Mouse (Mus musculus) stomach, postnatal 0 days (tissue): ENCODE data around the gene Arhgef25. TPM values are rescaled to one million over a fixed set of nuclear protein-coding genes. Genes with fewer than 3 reads are reported as not detected.

Experiments
- ATAC-seq: fragments of 200-750 bp; cut with Nextera tagmentation; 2 replicates; pipeline ENCODE4 v1.8.0; 2017; ENCODE audit not compliant: low FRiP score, low TSS enrichment
- DNase-seq: peaks from one replicate; pipeline ENCODE4 v3.0.0-alpha.2; 2016; ENCODE audit warnings: low spot score
- H3K27ac ChIP-seq: fragments of 300-500 bp; sonication (generic); replicated peaks from 2 replicates; pipeline ENCODE4 v1.5.1; 2014; ENCODE audit warnings: mild to moderate bottlenecking, control low read depth
- H3K27me3 ChIP-seq: fragments of 300-500 bp; sonication (generic); 2 replicates; pipeline ENCODE4 v1.6.1; 2014; ENCODE audit warnings: low read length; ENCODE audit not compliant: control insufficient read depth, insufficient read depth
- H3K36me3 ChIP-seq: fragments of 300-500 bp; sonication (generic); 2 replicates; pipeline ENCODE4 v1.6.1; 2014; ENCODE audit warnings: low read length, mixed read lengths; ENCODE audit not compliant: control insufficient read depth, insufficient read depth
- H3K4me1 ChIP-seq: fragments of 300-500 bp; sonication (generic); replicated peaks from 2 replicates; pipeline ENCODE4 v1.6.1; 2014; ENCODE audit warnings: antibody characterized with exemption; ENCODE audit not compliant: control insufficient read depth, insufficient read depth
- H3K4me2 ChIP-seq: fragments of 300-500 bp; sonication (generic); replicated peaks from 2 replicates; pipeline ENCODE4 v1.6.1; 2014; ENCODE audit warnings: low read depth, mild to moderate bottlenecking, control low read depth, moderate library complexity
- H3K4me3 ChIP-seq: fragments of 300-500 bp; sonication (generic); 2 replicates; pipeline ENCODE4 v1.5.1; 2014; ENCODE audit warnings: low read depth, low read length, control low read depth
- H3K9ac ChIP-seq: fragments of 300-500 bp; sonication (generic); 2 replicates; pipeline ENCODE4 v1.6.1; 2014; ENCODE audit warnings: mild to moderate bottlenecking, low read length, control low read depth, mixed read lengths
- H3K9me3 ChIP-seq: fragments of 300-500 bp; sonication (generic); 2 replicates; pipeline ENCODE4 v1.6.1; 2016; ENCODE audit warnings: low read length; ENCODE audit not compliant: control insufficient read depth
- CTCF ChIP-seq: IDR thresholded peaks from 2 replicates; pipeline ENCODE4 v1.5.1; 2016; ENCODE audit warnings: antibody characterized with exemption, low read depth, mild to moderate bottlenecking, moderate library complexity
- EP300 ChIP-seq: optimal IDR thresholded peaks from 2 replicates; pipeline ENCODE3; 2016; ENCODE audit warnings: antibody characterized with exemption
- WGBS: fragments of 180-500 bp; shearing (Covaris S2); extraction: QIAGEN DNeasy Blood & Tissue Kit; methylation state at CpG from one replicate; pipeline ENCODE4 v1.1.7; 2014; 5-methylcytosine and 5-hydroxymethylcytosine counted together
- polyA plus RNA-seq: library from polyadenylated mRNA; unstranded; fragments of >200 nt; fragmentation: Nextera tagmentation; extraction: Ambion mirVana; gene quantifications from 2 replicates; pipeline ENCODE4 v1.2.1, GENCODE M21; 2015

Arhgef25 gene
- polyA plus RNA-seq, 1 experiment from 2014 or later = 25.3 TPM

GRCm38 (mm10) chr10:127177235-127177634 lies 12.6 kb downstream of the Arhgef25 start:
- Histone ChIP-seq H3K4me2 (no peak overlapping the region), H3K27ac (no peak overlapping the region), H3K4me3 (0 out of 2 replicates have a peak overlapping the region, but pooled peaks have one; percentile 29), H3K36me3 (no peaks in the 10 kb centered on the region), H3K27me3 (no peaks in the 10 kb centered on the region; the same call in 1 of the 2 replicates), H3K9ac (no peak overlapping the region), H3K9me3 (no peaks in the 10 kb centered on the region), H3K4me1 (peaks cover 4% of the 10 kb centered on the region; the same call in 1 of the 2 replicates)
- WGBS = 27% methylated on average over 9 of the region's 9 CpGs
- 0 out of 2 replicates have a peak, but pooled peaks have one; percentile 1 for ATAC-seq
- no peak for DNase-seq
- TF ChIP-seq CTCF (no peak), EP300 (no peak)

- H3K9me3 ChIP-seq = no peaks in the 10 kb centered on the region
- ATAC-seq (no peak), DNase-seq (no peak)
- no peak overlapping the region for H3K9ac ChIP-seq
- no peak overlapping the region for H3K27ac ChIP-seq
- H3K27me3 ChIP-seq = no peaks in the 10 kb centered on the region; the same call in 1 of the 2 replicates
- H3K36me3 ChIP-seq = no peaks in the 10 kb centered on the region
- H3K4me3 ChIP-seq = no peak overlapping the region
- H3K4me1 ChIP-seq = peaks cover 4% of the 10 kb centered on the region; the same call in 1 of the 2 replicates
- TF ChIP-seq EP300 (no peak), CTCF (no peak)
- 11% methylated on average over 7 of the region's 7 CpGs for WGBS
- H3K4me2 ChIP-seq = no peak overlapping the region
Observed at GRCm38 (mm10) chr10:127176756-127177155, 13.1 kb downstream of the Arhgef25 start.

- Histone ChIP-seq H3K9me3 (no peaks in the 10 kb centered on the region), H3K4me1 (peaks cover 4% of the 10 kb centered on the region; the same call in 1 of the 2 replicates), H3K27me3 (no peaks in the 10 kb centered on the region; the same call in 1 of the 2 replicates), H3K27ac (no peak overlapping the region), H3K4me3 (no peak overlapping the region), H3K9ac (no peak overlapping the region), H3K36me3 (no peaks in the 10 kb centered on the region), H3K4me2 (no peak overlapping the region)
- WGBS = 42% methylated on average over 3 of the region's 3 CpGs
- no peak for ATAC-seq
- DNase-seq = no peak
- TF ChIP-seq CTCF (peak; percentile 30), EP300 (no peak)
Observed at GRCm38 (mm10) chr10:127176228-127176627, 13.7 kb downstream of the Arhgef25 start.

- Histone ChIP-seq H3K27me3 (no peaks in the 10 kb centered on the region; the same call in 1 of the 2 replicates), H3K27ac (no peak overlapping the region), H3K9ac (no peak overlapping the region), H3K36me3 (no peaks in the 10 kb centered on the region), H3K9me3 (no peaks in the 10 kb centered on the region), H3K4me2 (no peak overlapping the region), H3K4me3 (no peak overlapping the region), H3K4me1 (peaks cover 6% of the 10 kb centered on the region; the same call in 1 of the 2 replicates)
- 76% methylated on average over 7 of the region's 7 CpGs for WGBS
- TF ChIP-seq CTCF = no peak
- TF ChIP-seq EP300 = no peak
- DNase-seq = no peak
- ATAC-seq = no peak
Observed at GRCm38 (mm10) chr10:127174170-127174569, 15.7 kb downstream of the Arhgef25 start.

- Histone ChIP-seq H3K9me3 (no peaks in the 10 kb centered on the region), H3K4me3 (no peak overlapping the region), H3K9ac (no peak overlapping the region), H3K27ac (no peak overlapping the region), H3K4me1 (peaks cover 6% of the 10 kb centered on the region; the same call in 1 of the 2 replicates), H3K4me2 (no peak overlapping the region), H3K27me3 (no peaks in the 10 kb centered on the region; the same call in 1 of the 2 replicates), H3K36me3 (no peaks in the 10 kb centered on the region)
- 82% methylated on average over 16 of the region's 16 CpGs for WGBS
- DNase-seq (no peak), ATAC-seq (no peak)
- TF ChIP-seq CTCF = no peak
- TF ChIP-seq EP300 = no peak
Observed at GRCm38 (mm10) chr10:127173148-127174065, 16.5 kb downstream of the Arhgef25 start.
